Mouse (Mus musculus) frontal cortex, postnatal 36 days (tissue): ENCODE data around the gene Cyp4f16.
A peak's percentile ranks its signal among the peaks of the same experiment; 100 is the strongest.
"Not testable (repeated sequence)": the region's sequence is repeated elsewhere in the genome, so short reads cannot be mapped to it uniquely, and the experiment has no call there.

Experiments used
- DNase-seq, 2 experiments: peaks; one replicate each; pipeline ENCODE4 v3.0.0; 2022; ENCODE audit warnings: low spot score in 2 of 2

Gene Cyp4f16

DNA sequence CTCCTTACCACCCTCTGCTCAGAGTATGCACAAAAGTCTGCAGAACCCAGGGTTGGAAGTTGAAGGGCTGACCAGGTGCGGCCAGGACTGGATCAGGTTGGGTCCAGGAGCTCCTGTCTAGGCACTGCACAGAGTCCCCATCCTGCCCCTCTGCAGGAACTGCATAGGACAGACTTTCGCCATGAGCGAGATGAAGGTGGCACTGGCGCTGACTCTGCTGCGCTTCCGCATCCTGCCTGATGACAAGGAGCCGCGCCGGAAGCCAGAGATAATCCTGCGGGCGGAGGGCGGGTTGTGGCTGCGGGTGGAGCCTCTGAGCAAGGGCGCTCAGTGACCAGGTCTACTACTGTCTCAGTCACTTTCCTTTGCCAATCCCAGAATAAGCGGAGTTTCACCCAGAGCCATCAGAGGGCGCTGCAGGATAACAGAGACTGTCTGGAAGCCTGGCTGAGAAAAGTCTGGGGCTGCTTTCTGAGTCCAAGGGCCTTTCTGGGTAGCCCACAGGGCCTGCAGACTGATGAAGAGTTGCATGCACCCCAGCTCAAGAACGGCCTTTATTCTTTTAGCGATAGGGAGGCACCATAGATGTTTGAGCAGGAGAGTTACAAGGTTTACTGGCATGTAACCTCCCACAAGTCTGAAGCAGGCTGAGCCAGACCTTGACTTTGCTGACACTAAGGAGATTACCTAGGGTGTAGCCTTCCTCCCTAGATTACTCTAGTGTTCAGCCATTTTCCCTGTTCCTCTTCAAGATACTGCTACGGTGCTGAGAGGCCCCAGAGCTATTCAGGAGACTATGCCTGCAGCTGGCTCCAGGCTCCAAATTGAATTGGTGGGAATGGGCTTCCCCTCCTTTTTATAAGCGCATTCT, 14.8 kb downstream of the Cyp4f16 start:
- peak; percentile 83 to 89 for DNase-seq

DNA sequence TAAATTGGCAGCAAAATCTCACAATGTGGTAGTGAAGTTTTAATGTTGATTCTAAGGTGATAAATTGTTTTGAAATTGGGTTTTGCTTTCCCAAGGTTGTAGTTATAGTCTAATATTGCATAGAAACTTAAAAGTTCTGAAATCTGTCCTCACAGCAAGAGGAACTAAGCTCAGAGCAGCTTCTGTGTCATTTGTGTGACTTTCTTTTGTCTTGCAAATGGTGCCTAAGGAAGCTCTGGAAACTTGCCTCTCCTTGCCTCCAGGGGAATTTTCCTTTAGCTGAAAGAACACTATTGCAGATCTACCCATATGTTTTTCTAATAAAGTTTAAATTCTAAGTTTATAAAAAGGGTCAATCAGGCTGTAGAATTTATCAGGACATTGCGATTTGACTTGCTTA, 16.7 kb downstream of the Cyp4f16 start:
- not testable (repeated sequence) for DNase-seq

DNA sequence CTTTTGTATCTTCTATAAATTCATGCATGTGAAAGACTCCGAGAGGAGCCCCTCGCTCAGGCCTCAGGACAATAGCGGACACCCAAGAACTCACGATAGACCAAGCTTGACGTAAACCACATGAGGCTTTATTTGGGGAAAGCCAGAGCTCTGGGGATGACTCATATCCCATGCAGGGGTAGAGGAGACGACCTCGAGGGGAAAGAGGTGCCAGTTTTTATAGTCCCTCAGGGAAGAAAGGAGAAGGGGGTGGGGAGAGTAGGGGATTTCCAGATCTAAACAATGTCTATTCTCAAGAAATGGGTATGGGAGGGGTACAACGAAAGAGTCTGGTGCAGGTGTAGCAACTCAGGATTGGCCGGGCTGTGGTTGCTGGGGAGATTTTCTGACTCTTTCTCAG, 18.0 kb downstream of the Cyp4f16 start:
- DNase-seq, result not testable (repeated sequence)

DNA sequence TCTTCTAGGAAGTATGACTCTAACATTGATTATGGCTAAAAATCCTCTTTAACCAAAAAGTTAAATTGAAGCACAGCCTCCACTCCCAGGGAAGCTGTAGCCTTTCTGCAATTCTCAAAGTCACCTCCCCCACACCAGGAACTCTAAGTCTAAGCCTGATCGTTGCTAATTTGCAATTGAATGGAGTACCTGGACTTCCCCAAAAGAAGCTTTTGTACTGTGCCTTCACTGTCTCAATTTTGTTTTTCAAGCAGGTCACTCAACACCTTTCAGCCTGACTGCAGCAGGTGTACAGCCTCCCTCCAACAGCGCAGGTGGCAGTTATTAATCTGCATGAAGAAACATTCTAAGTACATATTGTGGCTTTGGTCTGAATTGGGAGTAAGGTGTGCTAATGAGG, 26.9 kb downstream of the Cyp4f16 start:
- DNase-seq, result not testable (repeated sequence)

DNA sequence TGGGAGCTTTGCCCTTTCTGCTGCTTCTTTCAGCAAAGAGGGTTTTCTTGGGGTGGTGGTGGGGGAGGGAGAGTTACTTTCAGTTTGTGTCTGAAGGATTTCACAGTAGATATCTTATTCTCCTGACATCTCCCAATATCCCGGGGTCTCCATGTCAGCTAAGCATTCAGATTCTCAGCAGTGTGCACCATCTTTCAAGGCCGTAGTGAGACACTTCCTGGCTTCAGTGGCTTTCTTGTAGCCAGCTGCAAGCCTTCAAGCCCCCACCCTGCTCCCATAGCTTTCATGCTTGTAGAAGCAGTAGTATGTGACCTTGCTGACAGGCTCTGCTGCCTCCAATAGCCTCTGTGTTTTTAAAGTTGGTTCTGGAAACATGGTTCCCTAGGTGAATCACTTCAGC, 36.9 kb downstream of the Cyp4f16 start:
- not testable (repeated sequence) for DNase-seq

DNA sequence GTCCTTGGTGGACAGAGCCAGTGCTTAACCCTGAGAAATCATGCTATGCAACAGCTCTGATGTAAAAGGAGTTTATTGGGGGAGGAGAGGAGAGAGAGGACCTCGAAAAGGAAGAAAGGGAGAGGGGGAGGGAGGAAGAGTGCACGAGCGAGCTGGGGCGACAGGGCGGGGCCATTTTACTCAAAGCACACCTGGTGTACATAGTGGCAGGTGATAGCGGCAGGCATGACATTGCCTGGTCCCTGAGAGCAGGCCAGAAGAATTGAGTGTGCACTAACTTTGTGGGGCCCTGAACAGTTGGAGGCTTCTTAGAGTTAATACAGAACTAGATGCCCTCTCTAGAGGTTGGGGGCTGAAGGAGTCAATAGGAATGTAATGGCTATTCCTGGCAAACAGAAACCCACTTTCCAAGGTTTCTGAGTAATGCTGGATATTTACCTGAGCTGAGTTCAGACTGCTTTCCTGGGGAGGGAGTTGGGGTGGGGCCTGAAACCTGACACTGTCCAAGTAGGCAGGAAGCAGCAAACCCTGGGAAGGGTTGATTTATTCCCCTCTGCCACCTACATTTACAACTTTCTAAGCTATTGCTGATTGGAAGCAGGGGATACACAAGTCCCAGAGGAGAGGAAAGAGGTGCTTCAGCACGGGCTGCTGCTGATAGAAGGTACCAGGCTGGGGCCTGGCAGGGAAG, 41.3 kb downstream of the Cyp4f16 start:
- DNase-seq, result no peak

DNA sequence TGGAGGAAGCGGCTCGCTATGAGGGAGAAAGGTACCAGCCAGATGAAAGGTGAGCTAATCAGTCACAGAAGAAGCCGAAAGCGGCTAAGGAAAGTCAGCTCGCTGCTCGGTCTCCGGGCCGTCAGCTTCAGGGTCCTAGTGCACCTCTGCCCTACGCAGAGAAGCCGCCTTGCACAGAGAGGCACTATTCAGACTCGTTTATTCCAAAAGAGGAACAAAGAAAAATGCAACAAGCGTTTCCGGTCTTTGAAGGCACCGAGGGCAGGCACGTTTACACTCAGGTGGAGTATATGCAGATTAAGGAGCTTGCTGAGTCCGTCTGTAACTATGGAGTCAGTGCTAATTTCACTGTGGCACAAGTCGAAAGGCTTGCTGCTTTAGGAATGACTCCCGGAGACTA, 60.1 kb downstream of the Cyp4f16 start:
- DNase-seq, result no peak
